Comparison of ENCODE assay signal across 2 mouse cellular contexts in the genomic region with DNA sequence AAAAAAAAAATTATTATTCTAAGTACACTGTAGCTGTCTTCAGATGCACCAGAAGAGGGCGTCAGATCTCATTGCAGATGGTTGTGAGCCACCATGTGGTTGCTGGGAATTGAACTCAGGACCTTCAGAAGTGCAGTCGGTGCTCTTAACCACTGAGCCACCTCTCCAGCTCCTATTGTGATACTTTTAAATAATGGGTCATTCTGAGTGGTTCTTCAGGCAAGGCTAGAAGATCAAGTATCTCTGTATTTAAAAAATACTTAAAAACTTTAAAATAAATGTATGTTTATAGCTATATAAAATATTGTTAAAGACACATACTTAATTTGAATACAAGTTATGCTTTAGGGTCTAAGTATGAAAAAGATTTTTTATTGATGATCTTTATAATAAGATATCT.
TF ChIP-seq lines count a peak whose summit lies in the region.

No protein-coding gene starts in this region.

TF ChIP-seq in CH12.LX, 34 proteins besides CTCF, POLR2A, EP300 and RAD21:
- peak; percentile 67; the same call in 1 of the 2 replicates for TF ChIP-seq TBP (conservative IDR thresholded peaks at IDR 0.05; ENCODE audit: low read depth, low read length)
TF ChIP-seq in CH12.LX: peak in this region for 1; not testable (repeated sequence) for 33.

TF ChIP-seq in MEL, 35 proteins besides CTCF, POLR2A, EP300 and RAD21 (continued from another document):
- peak; percentile 70; the same call in 1 of the 2 replicates for TF ChIP-seq ZNF384 (IDR thresholded peaks at IDR 0.05; ENCODE audit: low read depth, low read length)
